Mouse (Mus musculus) thymus, postnatal 0 days (tissue): ENCODE results near the gene Smoc2. TPM values are rescaled to one million over a fixed set of nuclear protein-coding genes. Genes with fewer than 3 reads are reported as not detected.

ENCODE experiments used
- DNase-seq: peaks from one replicate; pipeline ENCODE4 v3.0.0-alpha.2; 2015; ENCODE audit warnings: low spot score
- polyA plus RNA-seq: library from polyadenylated mRNA; unstranded; fragments of >200 nt; fragmentation: Nextera tagmentation; extraction: Ambion mirVana; gene quantifications from 2 replicates; pipeline ENCODE4 v1.2.1, GENCODE M21; 2015

Smoc2 gene
- polyA plus RNA-seq, 1 experiment from 2014 or later, result 4.7 TPM

DNA sequence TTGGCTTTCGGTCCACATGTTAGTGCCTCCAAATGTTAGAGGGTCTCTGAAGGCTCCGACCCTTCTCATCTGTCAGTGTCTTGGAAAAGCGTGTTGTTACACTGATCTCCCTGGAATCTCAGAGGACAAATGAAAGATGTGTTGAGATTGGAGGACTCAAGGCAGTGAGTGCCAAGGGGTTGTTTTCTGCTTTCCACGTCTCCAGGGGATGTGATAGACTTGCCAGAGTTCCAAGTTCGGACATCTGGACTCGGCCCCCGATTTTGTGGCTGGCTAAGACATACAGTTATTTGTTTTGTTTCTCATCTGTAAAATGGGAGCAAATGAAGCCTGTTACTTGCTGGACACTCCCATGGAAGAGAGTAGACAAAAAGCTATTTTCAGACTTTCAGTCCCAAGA is 2.0 kb upstream of the Smoc2 start:
- DNase-seq, result no peak

DNA sequence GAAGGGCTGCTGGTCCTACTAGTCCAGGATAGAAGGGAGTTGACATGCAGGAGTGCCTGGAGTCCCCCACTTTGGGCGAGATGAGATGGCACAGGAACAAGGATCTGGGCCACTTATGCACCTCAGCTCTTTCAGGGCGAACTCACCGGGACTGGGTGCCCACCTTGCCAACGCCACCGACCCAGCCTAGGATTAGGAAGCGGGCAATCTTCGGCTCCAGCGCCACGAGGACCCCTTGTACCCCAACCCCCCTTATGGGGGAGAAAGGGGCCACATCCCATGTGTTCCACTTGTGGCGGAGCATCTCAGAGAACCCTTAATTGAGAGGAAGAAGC is 627 bp downstream of the Smoc2 start:
- DNase-seq, result no peak

- no peak for DNase-seq
Measured at GRCm38 (mm10) chr17:14280425-14280833, 1.1 kb downstream of the Smoc2 start.

DNA sequence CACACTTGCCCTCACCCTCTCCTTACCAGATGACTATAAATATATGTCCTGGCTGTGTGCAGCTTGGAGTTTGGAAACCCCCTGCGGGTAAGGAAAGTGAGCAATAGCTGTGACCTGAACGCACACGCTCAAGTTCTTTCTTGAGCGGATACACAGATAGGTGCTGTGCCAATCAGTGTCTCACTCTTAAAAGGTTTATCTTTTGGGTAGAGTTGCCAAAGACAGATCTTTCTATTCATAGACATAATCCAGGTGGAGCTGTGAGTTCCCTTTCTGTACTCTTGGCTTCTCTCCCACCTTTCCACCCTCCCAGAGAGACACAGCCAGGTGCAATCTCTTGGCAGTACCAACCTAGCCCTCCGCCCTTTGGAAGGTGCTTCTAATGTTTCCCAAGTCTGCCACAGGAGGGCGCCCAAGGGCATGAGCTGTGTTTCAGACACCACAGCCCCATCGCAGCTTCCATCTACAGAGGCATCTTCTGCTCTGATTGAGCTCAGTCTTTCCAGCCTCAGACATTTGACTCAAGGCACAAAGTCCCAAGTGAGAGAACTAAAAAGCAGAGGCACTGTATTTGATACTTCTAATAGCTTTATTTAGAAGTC is 8.8 kb downstream of the Smoc2 start:
- DNase-seq, result peak; percentile 36

GRCm38 (mm10) chr17:14293617-14294016 is 14.3 kb downstream of the Smoc2 start:
- DNase-seq, result no peak

DNA sequence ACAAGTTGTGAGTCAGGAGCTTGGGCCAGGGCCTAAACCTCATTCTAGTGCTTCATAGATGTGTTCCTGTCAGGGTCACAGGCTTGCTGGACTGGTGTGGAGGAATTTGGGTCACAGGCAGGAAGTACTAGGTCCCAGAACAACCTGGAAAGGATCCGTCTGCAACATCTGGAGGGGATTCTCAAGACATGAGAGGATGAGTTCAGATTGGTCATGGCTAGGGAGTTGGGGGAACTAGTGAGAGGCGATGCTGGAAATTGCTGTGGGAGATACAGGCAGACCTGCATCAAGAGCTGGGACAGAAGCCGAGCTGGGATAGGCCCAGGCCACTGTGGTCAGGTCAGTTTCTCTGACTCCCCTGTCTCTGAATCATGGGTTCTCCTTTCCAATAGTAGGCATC is 15.8 kb downstream of the Smoc2 start:
- no peak for DNase-seq

DNA sequence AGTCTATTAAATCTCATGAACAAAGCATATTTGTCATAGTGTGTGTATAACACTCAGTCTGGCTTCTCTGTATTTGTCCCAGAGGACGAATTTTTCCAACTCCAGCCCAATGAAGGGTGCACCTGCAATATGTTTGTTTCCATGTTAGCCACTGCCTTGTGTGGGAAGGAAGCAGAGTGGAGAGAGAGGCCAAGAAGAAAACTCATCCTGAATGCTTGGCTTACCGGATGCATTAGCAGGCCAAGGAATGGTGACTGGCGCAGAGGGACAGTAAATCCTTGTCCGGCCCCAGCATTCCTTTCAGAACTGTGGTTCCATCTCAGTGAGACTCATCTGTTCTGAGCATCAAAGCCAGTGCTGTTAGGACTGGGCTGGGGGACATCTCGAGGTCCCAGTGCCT is 21.1 kb downstream of the Smoc2 start:
- no peak for DNase-seq

DNA sequence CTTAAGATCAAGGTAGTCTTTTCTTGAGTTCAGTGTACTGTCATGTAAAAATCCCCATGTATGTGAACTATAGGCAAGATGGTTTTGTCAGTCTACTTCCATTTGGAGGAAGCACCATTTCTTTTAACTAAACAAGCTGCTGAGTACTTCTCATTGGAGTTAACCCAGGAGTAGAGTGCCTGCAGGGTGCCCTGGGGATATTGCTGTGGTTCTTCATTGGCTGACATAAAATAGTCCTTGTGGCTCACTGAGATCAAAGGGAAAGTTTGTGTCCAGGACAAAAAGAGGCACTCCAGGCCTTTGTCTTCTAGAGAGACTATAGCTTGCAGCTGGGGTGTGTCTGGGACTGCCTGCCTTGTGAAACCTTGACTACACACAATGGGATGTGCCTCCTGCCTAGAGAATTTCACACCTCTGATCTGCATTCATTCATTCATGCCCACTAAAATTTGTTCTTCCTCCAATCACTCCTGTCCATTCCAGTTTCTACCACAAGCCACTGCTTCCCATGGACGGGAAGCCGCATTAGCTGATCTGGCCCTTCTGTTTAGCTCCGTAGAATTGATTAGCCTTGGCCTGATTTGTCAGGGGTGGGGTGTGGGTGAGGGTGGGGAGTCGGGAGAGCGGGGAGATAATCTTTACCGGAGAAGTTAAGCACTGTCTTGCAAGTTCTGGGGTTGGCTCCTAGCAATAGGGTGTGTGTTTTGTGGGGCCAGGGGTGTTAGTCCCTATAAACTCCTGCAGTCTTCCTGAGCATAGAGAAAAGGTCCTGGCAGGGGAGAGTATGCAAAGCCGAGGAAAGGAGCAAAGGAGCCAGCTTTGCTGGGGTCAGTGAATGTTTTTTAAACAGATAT is 22.4 kb downstream of the Smoc2 start:
- DNase-seq, result no peak

DNA sequence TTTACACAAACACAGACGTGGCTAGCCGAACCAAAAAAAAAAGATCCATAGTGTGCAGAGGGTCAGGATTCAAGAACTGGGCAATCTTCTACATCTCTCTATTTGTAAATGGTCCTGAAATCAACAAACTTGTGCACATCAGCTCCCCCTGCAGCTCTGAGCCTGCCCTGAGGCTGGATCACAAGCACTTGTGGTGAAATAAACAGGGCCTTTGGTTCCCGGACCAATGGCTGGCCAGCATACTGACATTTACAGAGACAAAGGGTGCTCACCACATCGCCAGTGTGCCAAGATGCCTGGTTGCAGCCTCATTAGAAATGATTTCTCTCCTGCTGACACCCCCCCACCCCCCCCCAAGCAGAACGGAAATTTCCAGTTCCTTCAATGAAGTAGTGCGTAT is 23.1 kb downstream of the Smoc2 start:
- no peak for DNase-seq

DNA sequence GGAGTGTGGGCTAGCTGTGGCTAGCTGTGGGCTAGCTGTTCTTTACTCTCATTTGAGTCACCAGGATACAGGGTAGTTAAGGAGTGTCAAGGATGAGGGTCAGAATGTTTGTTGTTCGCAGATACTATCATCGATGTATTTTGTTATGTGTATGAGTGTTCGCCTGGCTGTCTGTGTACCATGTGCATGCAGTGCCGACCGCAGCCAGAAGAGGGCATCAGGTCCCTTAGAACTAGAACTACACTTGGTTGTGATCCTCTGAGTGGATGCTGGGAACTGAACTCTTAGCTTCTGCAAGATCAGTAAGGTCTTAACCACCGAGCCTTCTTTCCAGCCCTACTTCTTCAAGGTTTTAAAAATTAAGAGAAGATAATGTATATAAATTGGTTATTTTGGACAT is 24.4 kb downstream of the Smoc2 start:
- no peak for DNase-seq

GRCm38 (mm10) chr17:14309884-14310283 is 30.6 kb downstream of the Smoc2 start:
- DNase-seq, result no peak

- DNase-seq, result no peak
Measured at GRCm38 (mm10) chr17:14312440-14312839, 33.1 kb downstream of the Smoc2 start.

GRCm38 (mm10) chr17:14314308-14314707 is 35.0 kb downstream of the Smoc2 start:
- no peak for DNase-seq

GRCm38 (mm10) chr17:14316536-14316935 is 37.2 kb downstream of the Smoc2 start:
- no peak for DNase-seq

- no peak for DNase-seq
Measured at GRCm38 (mm10) chr17:14317439-14317838, 38.1 kb downstream of the Smoc2 start.

DNA sequence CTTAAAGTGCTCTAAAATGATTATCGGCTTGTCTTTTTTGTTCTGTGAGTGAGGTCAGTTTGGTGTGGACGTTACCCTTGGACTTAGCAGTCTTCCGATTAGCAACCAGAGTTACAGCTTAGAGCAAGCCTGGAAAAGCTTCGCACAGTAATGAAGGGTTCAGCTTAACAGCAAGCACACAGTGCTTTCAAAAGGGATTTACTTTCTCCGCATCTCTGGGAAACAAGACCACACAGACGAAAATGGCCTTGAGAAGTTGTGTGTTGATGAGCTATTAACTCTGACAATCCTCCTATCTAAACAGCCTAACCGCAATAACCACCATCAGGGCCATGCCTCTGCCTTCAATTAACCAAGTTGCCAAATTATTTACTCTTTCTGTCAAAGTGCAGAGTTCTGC is 46.9 kb downstream of the Smoc2 start:
- DNase-seq, result no peak

GRCm38 (mm10) chr17:14328037-14328436 is 48.7 kb downstream of the Smoc2 start:
- no peak for DNase-seq

DNA sequence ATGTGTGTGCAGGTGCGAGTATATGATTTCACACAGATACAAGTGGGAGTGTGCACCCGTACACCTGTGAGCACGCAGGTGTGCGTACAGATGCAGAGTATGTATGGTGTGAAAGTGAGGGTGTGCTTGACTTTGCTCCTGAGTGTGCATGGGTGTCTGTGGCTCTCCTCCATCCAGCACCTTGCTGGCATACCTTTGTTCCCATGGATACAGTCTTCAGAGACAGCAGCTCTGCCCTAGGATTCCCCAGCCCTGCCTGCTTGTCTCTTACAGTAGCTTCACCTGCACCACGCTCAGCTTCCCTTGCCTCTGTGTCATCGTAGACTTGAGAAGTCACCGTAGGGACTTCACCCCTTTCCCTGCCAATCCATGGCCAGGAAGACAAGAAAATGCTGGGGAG is 51.2 kb downstream of the Smoc2 start:
- DNase-seq, result no peak

DNA sequence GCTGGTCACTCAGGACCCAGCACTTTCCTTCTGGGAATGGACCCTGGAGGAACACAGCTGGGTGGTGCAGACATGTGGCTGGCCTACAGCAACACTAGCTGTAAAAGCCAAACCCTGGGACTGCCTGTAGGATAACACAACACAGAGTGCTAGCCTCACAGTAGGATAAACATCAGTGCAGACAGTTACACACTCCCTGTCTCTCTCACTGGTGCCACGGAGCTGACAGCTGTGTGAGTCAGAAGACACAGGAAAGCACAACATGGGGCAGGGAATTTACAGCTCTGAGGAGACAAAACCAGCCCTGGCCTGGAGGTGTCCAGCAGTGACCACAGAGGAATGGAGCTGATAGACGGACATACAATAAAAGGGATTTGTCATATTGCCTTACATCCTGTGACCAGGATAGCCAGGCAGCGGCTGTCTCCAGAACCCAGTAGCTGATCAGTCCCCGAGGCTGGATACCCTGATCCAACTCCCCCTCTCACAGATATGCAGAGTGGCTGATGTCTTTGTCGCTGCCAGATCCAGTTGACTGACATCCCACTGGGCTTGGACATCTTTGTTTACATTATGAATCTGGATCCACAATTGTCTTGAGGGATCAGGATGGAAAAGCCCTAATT is 60.7 kb downstream of the Smoc2 start:
- DNase-seq, result no peak

DNA sequence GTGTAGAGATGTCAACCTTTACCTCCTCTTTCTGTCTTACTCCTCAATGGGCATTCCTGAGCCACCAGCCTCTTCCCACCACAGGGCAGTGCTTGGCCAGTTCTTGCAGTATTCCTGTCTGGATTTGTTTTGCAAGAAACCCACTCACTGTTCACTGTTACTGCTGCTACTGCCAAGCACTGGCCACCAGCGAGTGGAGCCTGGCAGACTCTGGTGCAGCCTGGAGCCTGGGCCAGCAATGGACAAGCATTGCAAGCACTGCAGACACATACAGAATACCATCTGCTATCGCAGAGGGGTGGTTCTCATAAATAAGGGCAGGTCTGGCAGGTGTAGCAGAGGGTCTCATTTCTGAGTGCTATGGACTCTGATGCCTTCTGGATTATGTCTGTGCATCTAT is 61.4 kb downstream of the Smoc2 start:
- no peak for DNase-seq

DNA sequence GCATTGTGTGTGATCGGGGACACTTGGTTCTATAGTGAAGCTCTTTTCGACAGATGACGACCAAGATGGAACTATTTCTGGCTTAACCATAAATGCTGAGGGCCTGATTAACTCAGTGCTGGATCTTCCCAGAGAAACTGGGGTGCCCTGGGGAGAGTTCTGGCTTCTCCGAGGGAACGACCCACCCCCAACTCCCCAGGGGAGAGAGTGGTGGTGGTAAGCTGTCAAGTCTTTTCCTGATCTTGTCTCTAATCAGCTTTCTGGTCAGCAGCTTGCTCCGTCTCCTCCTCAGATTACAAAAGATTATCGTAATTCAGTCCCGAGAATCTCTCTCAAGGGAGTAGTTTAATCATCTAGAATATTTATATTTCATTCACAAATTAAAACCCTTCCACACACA is 63.2 kb downstream of the Smoc2 start:
- no peak for DNase-seq

- no peak for DNase-seq
Measured at GRCm38 (mm10) chr17:14343442-14343841, 64.1 kb downstream of the Smoc2 start.

DNA sequence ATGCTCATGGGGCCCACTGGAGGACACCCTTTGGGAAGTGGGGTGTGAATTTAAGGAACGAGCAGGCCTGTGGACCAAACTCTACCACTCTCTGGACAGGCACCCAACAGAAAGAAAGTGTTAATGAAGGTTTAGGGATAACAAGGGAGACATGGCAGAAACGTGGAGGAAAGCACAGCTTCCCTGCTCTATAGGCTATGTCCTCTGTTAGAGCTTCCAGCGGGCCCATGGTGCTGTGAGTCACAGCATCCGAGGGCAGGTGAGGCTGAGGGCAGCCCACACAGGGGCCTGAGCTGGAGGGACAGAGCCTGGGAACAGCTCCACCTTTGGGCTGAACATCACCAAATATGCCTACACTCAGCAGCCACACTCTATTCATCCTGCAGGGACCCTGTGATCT is 66.2 kb downstream of the Smoc2 start:
- no peak for DNase-seq
